Mouse (Mus musculus) MEL-GATA-1-ER (cell line): Measurements from ENCODE around the gene Phgr1.

ENCODE experiments used
- DNase-seq: peaks from one replicate; pipeline ENCODE4 v3.0.0-alpha.2; 2012; ENCODE audit warnings: low read depth; ENCODE audit errors: extremely low read depth

The Phgr1 gene

DNA sequence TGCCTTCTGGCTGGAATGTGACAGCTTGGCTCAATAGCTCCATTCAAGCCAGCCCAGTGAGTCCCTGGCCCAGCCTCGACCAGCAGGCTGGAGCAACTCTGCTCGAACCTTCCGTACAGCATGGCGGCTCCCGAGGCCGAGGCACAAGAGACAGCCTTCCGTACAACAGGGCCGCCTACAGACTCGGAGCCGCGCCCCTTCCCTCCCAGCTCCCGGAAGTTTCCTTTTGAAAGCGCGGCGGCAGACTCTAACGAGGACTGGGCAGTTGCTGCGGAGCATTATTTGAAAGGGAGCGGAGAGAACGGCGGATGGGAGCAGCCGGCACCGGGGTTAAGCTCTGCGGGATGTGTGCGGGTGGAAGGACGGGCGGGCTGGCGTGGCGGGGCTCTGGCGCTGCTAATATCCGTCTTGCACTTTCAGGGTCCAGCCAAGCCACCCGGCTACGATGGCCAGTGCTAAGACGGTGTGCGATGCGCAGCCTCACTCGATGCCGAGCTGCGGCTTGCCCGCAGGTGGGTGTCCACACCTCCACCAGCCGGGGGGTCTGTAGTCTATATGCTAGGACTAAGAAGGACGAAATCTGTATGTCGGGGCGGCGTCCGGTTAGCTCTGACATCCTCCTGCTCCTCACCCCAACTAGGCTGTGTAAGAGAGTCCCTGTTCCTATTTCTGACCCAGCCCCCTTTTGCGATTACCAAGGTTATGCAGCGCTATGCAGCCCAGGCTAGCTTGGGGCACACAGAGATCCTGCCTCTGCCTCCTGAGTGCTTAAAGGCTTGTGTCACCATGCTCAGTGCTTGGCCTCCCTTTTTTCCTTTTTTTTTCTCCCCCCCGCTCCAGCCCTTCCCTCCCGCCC, 41.6 kb downstream of the Phgr1 start, which contains the start of gene Knstrn:
Knstrn (plus strand) TSS at position 23 of the 856 bp plus-strand sequence.
- DNase-seq = peak; percentile 81

- no peak for DNase-seq
Measured at GRCm38 (mm10) chr2:118822800-118823199, 50.2 kb downstream of the Phgr1 start.

DNA sequence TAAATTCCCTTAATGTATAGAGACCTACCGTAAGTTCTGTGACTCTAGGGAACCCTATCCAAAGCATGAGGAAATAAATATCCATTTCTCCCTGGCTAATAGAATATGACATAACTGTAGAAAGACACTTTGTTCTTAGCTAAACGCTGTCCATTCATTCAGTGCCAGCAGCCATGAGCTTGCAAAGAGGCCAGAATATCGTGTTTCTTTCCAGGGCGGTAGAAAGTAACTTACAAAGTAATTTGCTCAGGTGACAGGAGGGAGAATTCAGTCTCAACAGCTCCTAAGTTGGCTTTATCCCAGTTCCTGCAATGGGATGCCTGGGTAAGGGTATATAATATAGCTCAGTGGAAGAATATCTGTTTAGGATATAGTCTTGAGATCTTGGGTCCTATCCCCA, 51.8 kb downstream of the Phgr1 start:
- DNase-seq = no peak
